29 mouse cellular contexts compared by ENCODE assay signal in genomic region chr1:59361966-59362365, GRCm38 (mm10).
"Had no signal": no experiment of that assay in that cellular context is flagged by ENCODE, and none has a peak within 500 bp of the region (broad histone marks: within the 10 kb centered on the region; RNA-seq: fewer than 3 reads in every experiment).

No protein-coding gene starts in this region.

- DNase-seq: left cerebral cortex, postnatal 4 days; liver, embryonic 13.5 days; liver, postnatal 0 days; lung, adult 18-20 months; lung, adult 2 months; lung, postnatal 10 days; lung, postnatal 14 days; lung, postnatal 36 days had no signal

- H3K4me2 ChIP-seq: limb, embryonic 12.5 days; limb, embryonic 13.5 days; limb, embryonic 15.5 days; liver, embryonic 11.5 days; liver, embryonic 12.5 days; liver, embryonic 13.5 days; liver, embryonic 15.5 days; lung, embryonic 14.5 days; lung, embryonic 15.5 days; midbrain, embryonic 12.5 days; midbrain, embryonic 13.5 days; midbrain, embryonic 15.5 days; neural tube, embryonic 12.5 days had no signal

- ATAC-seq: liver, postnatal 0 days; lung, postnatal 0 days; midbrain, embryonic 13.5 days; midbrain, embryonic 15.5 days; midbrain, embryonic 16.5 days had no signal

- H3K9me3 ChIP-seq: limb, embryonic 10.5 days; limb, embryonic 12.5 days; limb, embryonic 13.5 days; limb, embryonic 15.5 days; liver, embryonic 12.5 days; liver, embryonic 13.5 days; liver, embryonic 15.5 days; lung, embryonic 15.5 days; megakaryocyte, embryonic 14.5 days; midbrain, embryonic 10.5 days; midbrain, embryonic 12.5 days; midbrain, embryonic 13.5 days; midbrain, embryonic 15.5 days; neural tube, embryonic 12.5 days had no signal

- H3K4me1 ChIP-seq: limb, embryonic 12.5 days; limb, embryonic 13.5 days; limb, embryonic 15.5 days; midbrain, embryonic 10.5 days; midbrain, embryonic 13.5 days; midbrain, embryonic 15.5 days; neural tube, embryonic 12.5 days had no signal

- H3K4me3 ChIP-seq: left cerebral cortex, adult 2 months; limb, embryonic 10.5 days; limb, embryonic 12.5 days; limb, embryonic 13.5 days; limb, embryonic 15.5 days; liver, embryonic 12.5 days; liver, embryonic 13.5 days; liver, embryonic 15.5 days; lung, embryonic 15.5 days; megakaryocyte, embryonic 14.5 days; midbrain, embryonic 10.5 days; midbrain, embryonic 12.5 days; midbrain, embryonic 13.5 days; midbrain, embryonic 15.5 days; myocyte; neural tube, embryonic 12.5 days had no signal

- H3K27ac ChIP-seq: left cerebral cortex, adult 2 months; limb, embryonic 10.5 days; limb, embryonic 12.5 days; limb, embryonic 13.5 days; limb, embryonic 15.5 days; liver, embryonic 12.5 days; liver, embryonic 13.5 days; liver, embryonic 14.5 days; liver, embryonic 15.5 days; lung, embryonic 15.5 days; macrophage; midbrain, embryonic 10.5 days; midbrain, embryonic 12.5 days; midbrain, embryonic 13.5 days; midbrain, embryonic 15.5 days; neural tube, embryonic 12.5 days had no signal

- H3K9ac ChIP-seq: limb, embryonic 12.5 days; limb, embryonic 13.5 days; limb, embryonic 15.5 days; liver, embryonic 12.5 days; liver, embryonic 13.5 days; liver, embryonic 14.5 days; liver, embryonic 15.5 days; liver, postnatal 0 days; lung, embryonic 14.5 days; lung, embryonic 15.5 days; midbrain, embryonic 12.5 days; midbrain, embryonic 13.5 days; midbrain, embryonic 15.5 days; neural tube, embryonic 12.5 days had no signal

- H3K27me3 ChIP-seq: limb, embryonic 12.5 days; limb, embryonic 15.5 days; liver, embryonic 12.5 days; liver, embryonic 13.5 days; liver, embryonic 15.5 days; lung, embryonic 15.5 days; midbrain, embryonic 13.5 days; midbrain, embryonic 15.5 days; neural tube, embryonic 12.5 days had no signal

- H3K36me3 ChIP-seq: limb, embryonic 10.5 days; limb, embryonic 12.5 days; limb, embryonic 13.5 days; limb, embryonic 15.5 days; liver, embryonic 12.5 days; liver, embryonic 13.5 days; liver, embryonic 15.5 days; lung, embryonic 15.5 days; midbrain, embryonic 10.5 days; midbrain, embryonic 12.5 days; midbrain, embryonic 13.5 days; midbrain, embryonic 15.5 days; neural tube, embryonic 12.5 days had no signal
